Comparison of ENCODE assay signal across 22 mouse cellular contexts in genomic region chr14:29839576-29839975, GRCm38 (mm10).
DNase-seq lines count a peak whose midpoint lies in the region; ATAC-seq lines count a peak whose summit lies in the region.
"Had no signal": no experiment of that assay in that cellular context is flagged by ENCODE, and none has a peak within 500 bp of the region (broad histone marks: within the 10 kb centered on the region; RNA-seq: fewer than 3 reads in every experiment).

No protein-coding gene starts in this region.

- WGBS in midbrain, embryonic 16.5 days, result 92% methylated on average over 3 of the region's 3 CpGs
- 85% methylated on average over 3 of the region's 3 CpGs for WGBS in hindbrain, embryonic 14.5 days

- no peaks in the 10 kb centered on the region for H3K4me1 ChIP-seq in midbrain, embryonic 16.5 days (ENCODE audit: control insufficient read depth, insufficient read depth, low read length)
- no peaks in the 10 kb centered on the region for H3K4me1 ChIP-seq in hindbrain, embryonic 14.5 days (replicated peaks; ENCODE audit: control insufficient read depth, insufficient read depth, low read length)
- H3K4me1 ChIP-seq: embryonic facial prominence, embryonic 10.5 days; embryonic facial prominence, embryonic 12.5 days; forebrain, embryonic 13.5 days; forebrain, embryonic 15.5 days had no signal

- peak; percentile 46 to 72 for DNase-seq in adrenal gland, adult (ENCODE audit: inconsistent age in 2 of 2, low spot score in 1 of 2)
- no peak for DNase-seq in adrenal gland, postnatal 4 days (ENCODE audit: low spot score in 2 of 2)
- peak; percentile 30 for DNase-seq in heart, adult 11 months
- DNase-seq in heart, postnatal 36 days, result no peak
- peak; percentile 28 for DNase-seq in adrenal gland, adult 8-10 months
- peak; percentile 41 for DNase-seq in adrenal gland, postnatal 14 days
- DNase-seq in hindbrain, embryonic 14.5 days (ENCODE audit: low spot score), result no peak
- DNase-seq: B cell, adult 2 months; cerebellum, adult 11-12 months; cerebellum, adult 2 months; cerebellum, adult 9-10 months; cerebellum, postnatal 25 days; forebrain, postnatal 0 days had no signal

- no peaks in the 10 kb centered on the region for H3K9me3 ChIP-seq in midbrain, embryonic 16.5 days (replicated peaks; ENCODE audit: control insufficient read depth, low read length, poor library complexity, severe bottlenecking)
- H3K9me3 ChIP-seq in hindbrain, embryonic 14.5 days (ENCODE audit: control insufficient read depth, low read length), result no peaks in the 10 kb centered on the region
- H3K9me3 ChIP-seq: embryonic facial prominence, embryonic 10.5 days; embryonic facial prominence, embryonic 12.5 days; forebrain, embryonic 13.5 days; forebrain, embryonic 15.5 days had no signal

- no peak overlapping the region for H3K27ac ChIP-seq in midbrain, embryonic 16.5 days (ENCODE audit: low read length)
- no peak overlapping the region for H3K27ac ChIP-seq in hindbrain, embryonic 14.5 days
- H3K27ac ChIP-seq: embryonic facial prominence, embryonic 10.5 days; embryonic facial prominence, embryonic 12.5 days; forebrain, embryonic 13.5 days; forebrain, embryonic 15.5 days had no signal

- no peak overlapping the region for H3K4me3 ChIP-seq in midbrain, embryonic 16.5 days (ENCODE audit: low read depth, low read length)
- H3K4me3 ChIP-seq in hindbrain, embryonic 14.5 days (replicated peaks; ENCODE audit: low read length), result no peak overlapping the region
- H3K4me3 ChIP-seq: embryonic facial prominence, embryonic 10.5 days; embryonic facial prominence, embryonic 12.5 days; forebrain, embryonic 13.5 days; forebrain, embryonic 15.5 days had no signal

- intact Hi-C loops in heart, postnatal 36 days (cut with DNase I), result no loop called here

- H3K27me3 ChIP-seq in midbrain, embryonic 16.5 days (ENCODE audit: control insufficient read depth, insufficient read depth, low read depth, low read length), result no peaks in the 10 kb centered on the region
- H3K27me3 ChIP-seq in hindbrain, embryonic 14.5 days (ENCODE audit: control insufficient read depth, insufficient read depth, low read length), result no peaks in the 10 kb centered on the region
- H3K27me3 ChIP-seq: embryonic facial prominence, embryonic 12.5 days; forebrain, embryonic 13.5 days; forebrain, embryonic 15.5 days; Patski had no signal

- no peak overlapping the region for H3K4me2 ChIP-seq in midbrain, embryonic 16.5 days (ENCODE audit: low read length)
- no peak overlapping the region for H3K4me2 ChIP-seq in hindbrain, embryonic 14.5 days (replicated peaks)
- H3K4me2 ChIP-seq: embryonic facial prominence, embryonic 12.5 days; forebrain, embryonic 13.5 days; forebrain, embryonic 15.5 days had no signal

- H3K36me3 ChIP-seq in midbrain, embryonic 16.5 days (ENCODE audit: control insufficient read depth, insufficient read depth, low read length), result no peaks in the 10 kb centered on the region
- no peaks in the 10 kb centered on the region for H3K36me3 ChIP-seq in hindbrain, embryonic 14.5 days (replicated peaks; ENCODE audit: control insufficient read depth, insufficient read depth)
- H3K36me3 ChIP-seq: embryonic facial prominence, embryonic 10.5 days; embryonic facial prominence, embryonic 12.5 days; forebrain, embryonic 15.5 days; G1E had no signal

- no peak for ATAC-seq in midbrain, embryonic 16.5 days
- ATAC-seq in hindbrain, embryonic 14.5 days (ENCODE audit: low FRiP score), result no peak
- ATAC-seq: activated CD4-positive, CD25-positive, alpha-beta regulatory T cell, adult 4 months; CD4-positive, CD25-positive, alpha-beta regulatory T cell, adult 4 months; forebrain, embryonic 13.5 days; forebrain, embryonic 15.5 days; forebrain, postnatal 0 days; Patski had no signal

- no peak overlapping the region for H3K9ac ChIP-seq in midbrain, embryonic 16.5 days (ENCODE audit: low read depth, low read length)
- no peak overlapping the region for H3K9ac ChIP-seq in hindbrain, embryonic 14.5 days
- H3K9ac ChIP-seq: embryonic facial prominence, embryonic 12.5 days; forebrain, embryonic 13.5 days; forebrain, embryonic 15.5 days; forebrain, postnatal 0 days had no signal

Comparison
In these comparisons a context has a peak if more than half of its experiments do, and no peak if none do; other contexts are left out.
1. DNase-seq: peak in adrenal gland, adult (2 of 2), heart, adult 11 months (single experiment), adrenal gland, adult 8-10 months (single experiment) and adrenal gland, postnatal 14 days (single experiment); none in adrenal gland, postnatal 4 days (0 of 2), heart, postnatal 36 days (0 of 2) and hindbrain, embryonic 14.5 days (single experiment).